Mouse (Mus musculus) CH12.LX (cell line): Measurements from ENCODE around the gene Sparcl1. TPM values are rescaled to one million over a fixed set of nuclear protein-coding genes. Genes with fewer than 3 reads are reported as not detected.

Source experiments
- DNase-seq: peaks from one replicate; pipeline ENCODE4 v3.0.0-alpha.2; 2013; ENCODE audit errors: extremely low read depth
- H3K27ac ChIP-seq: 2 replicates; pipeline ENCODE4 v1.5.1; 2012; ENCODE audit warnings: low read depth, mild to moderate bottlenecking, control low read depth, moderate library complexity; ENCODE audit not compliant: insufficient read depth
- H3K27me3 ChIP-seq: replicated peaks from 2 replicates; pipeline ENCODE3; 2012; ENCODE audit warnings: inconsistent platforms
- H3K36me3 ChIP-seq, 2 experiments: replicated peaks in 1 of 2; 2 replicates each; pipeline versions ENCODE3 to v1.6.1; 2012; ENCODE audit warnings: inconsistent platforms in 1 of 2, low read length in 1 of 2, mild to moderate bottlenecking in 1 of 2, mixed read lengths in 1 of 2, moderate library complexity in 1 of 2; ENCODE audit not compliant: control insufficient read depth in 1 of 2, insufficient read depth in 1 of 2
- H3K4me1 ChIP-seq, 2 experiments: 2 replicates each; pipeline ENCODE4 v1.6.1; 2012; ENCODE audit warnings: inconsistent platforms in 1 of 2, moderate library complexity in 1 of 2; ENCODE audit not compliant: insufficient read depth in 2 of 2, control insufficient read depth in 1 of 2
- H3K4me2 ChIP-seq: 2 replicates; pipeline ENCODE4 v1.6.1; 2012; ENCODE audit warnings: low read depth, mild to moderate bottlenecking, control low read depth; ENCODE audit not compliant: poor library complexity, insufficient read depth, severe bottlenecking
- H3K4me3 ChIP-seq, 3 experiments: fragments of 150-350 bp in 1 of 3; sonication (generic) in 1 of 3; replicated peaks in 1 of 3; 2 replicates each; pipeline versions ENCODE3 to v1.5.1; 2011 to 2012; ENCODE audit warnings: low read depth in 2 of 3, low read length in 2 of 3, mild to moderate bottlenecking in 2 of 3, moderate library complexity in 2 of 3, control low read depth in 1 of 3, improper control_type of control experiment in 1 of 3, inconsistent platforms in 1 of 3, mixed read lengths in 1 of 3; ENCODE audit not compliant: poor library complexity in 1 of 3
- H3K79me2 ChIP-seq: replicated peaks from 2 replicates; pipeline ENCODE4 v1.6.1; 2012; ENCODE audit warnings: mild to moderate bottlenecking, moderate library complexity; ENCODE audit not compliant: control insufficient read depth, poor library complexity, insufficient read depth, severe bottlenecking; ENCODE audit errors: extremely low read depth
- H3K9ac ChIP-seq: 2 replicates; pipeline ENCODE4 v1.6.1; 2012; ENCODE audit warnings: low read depth, mild to moderate bottlenecking, control low read depth, moderate library complexity; ENCODE audit not compliant: insufficient read depth
- H3K9me3 ChIP-seq: replicated peaks from 2 replicates; pipeline ENCODE3; 2012; ENCODE audit warnings: low read length, inconsistent platforms, mixed read lengths
- BHLHE40 ChIP-seq: IDR thresholded peaks from 2 replicates; pipeline ENCODE4 v1.6.1; 2011; ENCODE audit warnings: mild to moderate bottlenecking, low read depth, low read length, improper control_type of control experiment
- CHD1 ChIP-seq: IDR thresholded peaks from 2 replicates; pipeline ENCODE4 v1.6.1; 2012; ENCODE audit warnings: low read depth, low read length, improper control_type of control experiment, inconsistent platforms
- ETS1 ChIP-seq: conservative IDR thresholded peaks from 2 replicates; pipeline ENCODE4 v1.6.1; 2012; ENCODE audit warnings: low read depth, mild to moderate bottlenecking, inconsistent platforms, low read length, improper control_type of control experiment, moderate library complexity
- IRF4 ChIP-seq: IDR thresholded peaks from 2 replicates; pipeline ENCODE4 v1.6.1; 2014; ENCODE audit warnings: low read depth, mild to moderate bottlenecking, inconsistent platforms, low read length, improper control_type of control experiment
- JUN ChIP-seq: IDR thresholded peaks from 2 replicates; pipeline ENCODE4 v1.6.1; 2011; ENCODE audit warnings: low read depth, mild to moderate bottlenecking, low read length, improper control_type of control experiment, moderate library complexity; ENCODE audit not compliant: insufficient read depth
- MAX ChIP-seq: IDR thresholded peaks from 2 replicates; pipeline ENCODE4 v1.6.1; 2011; ENCODE audit warnings: low read length, improper control_type of control experiment
- MAZ ChIP-seq: IDR thresholded peaks from 2 replicates; pipeline ENCODE4 v1.6.1; 2012; ENCODE audit warnings: low read depth, mild to moderate bottlenecking, inconsistent platforms, low read length, improper control_type of control experiment, moderate library complexity
- MYC ChIP-seq: IDR thresholded peaks from 2 replicates; pipeline ENCODE4 v1.6.1; 2011; ENCODE audit warnings: low read depth, mild to moderate bottlenecking, improper control_type of control experiment, low read length
- POLR2AphosphoS2 ChIP-seq: IDR thresholded peaks from 2 replicates; pipeline ENCODE4 v1.6.1; 2011; ENCODE audit warnings: low read depth, low read length, improper control_type of control experiment
- RCOR1 ChIP-seq: conservative IDR thresholded peaks from 2 replicates; pipeline ENCODE4 v1.6.1; 2012; ENCODE audit warnings: low read depth, mild to moderate bottlenecking, inconsistent platforms, low read length, improper control_type of control experiment
- SMC3 ChIP-seq: IDR thresholded peaks from 2 replicates; pipeline ENCODE4 v1.6.1; 2011; ENCODE audit warnings: low read depth, low read length, improper control_type of control experiment
- USF1 ChIP-seq: IDR thresholded peaks from 2 replicates; pipeline ENCODE4 v1.6.1; 2014; ENCODE audit warnings: low read depth, mild to moderate bottlenecking, inconsistent platforms, low read length, improper control_type of control experiment
- ZC3H11A ChIP-seq: IDR thresholded peaks from 2 replicates; pipeline ENCODE4 v1.6.1; 2012; ENCODE audit warnings: low read depth, mild to moderate bottlenecking, inconsistent platforms, low read length, improper control_type of control experiment
- ZMIZ1 ChIP-seq: IDR thresholded peaks from 2 replicates; pipeline ENCODE4 v1.6.1; 2012; ENCODE audit warnings: low read depth, mild to moderate bottlenecking, inconsistent platforms, low read length, improper control_type of control experiment
- dilution Hi-C: fragments of 300-500 bp; cut with MboI; formaldehyde crosslinking; loops from 2 replicates; pipeline ENCODE4 v1.14.3; 2020; ENCODE audit warnings: low sequenced_read_pairs; ENCODE audit not compliant: extremely low pct_unique_long_range_greater_than_20kb, extremely low pct_ligation_motif_present
- in situ Hi-C: fragments of 300-500 bp; cut with MboI; formaldehyde crosslinking; loops from 3 replicates; pipeline ENCODE4 v1.14.3; 2019; ENCODE audit warnings: low sequenced_read_pairs, low pct_ligation_motif_present, low pct_unique_long_range_greater_than_20kb, mixed read lengths
- polyA plus RNA-seq: library from polyadenylated mRNA; unstranded; fragments of >175 nt; gene quantifications from 2 replicates; pipeline ENCODE4 v1.2.1, GENCODE M21; 2012; ENCODE audit warnings: low read depth; ENCODE audit not compliant: insufficient read length
- total RNA-seq, 2 experiments: library from RNA; depleted of rRNA; stranded (reverse); fragments of 300-350 nt in 1 of 2; fragments of >200 nt in 1 of 2; gene quantifications; 2 replicates each; pipeline ENCODE4 v1.2.3; 2012 to 2014

The Sparcl1 gene
- total RNA-seq (2012; rRNA removed), result not detected in 2 replicates
- total RNA-seq (2014; rRNA removed), result not detected in 2 replicates
- polyA plus RNA-seq, result not detected in 2 replicates

DNA sequence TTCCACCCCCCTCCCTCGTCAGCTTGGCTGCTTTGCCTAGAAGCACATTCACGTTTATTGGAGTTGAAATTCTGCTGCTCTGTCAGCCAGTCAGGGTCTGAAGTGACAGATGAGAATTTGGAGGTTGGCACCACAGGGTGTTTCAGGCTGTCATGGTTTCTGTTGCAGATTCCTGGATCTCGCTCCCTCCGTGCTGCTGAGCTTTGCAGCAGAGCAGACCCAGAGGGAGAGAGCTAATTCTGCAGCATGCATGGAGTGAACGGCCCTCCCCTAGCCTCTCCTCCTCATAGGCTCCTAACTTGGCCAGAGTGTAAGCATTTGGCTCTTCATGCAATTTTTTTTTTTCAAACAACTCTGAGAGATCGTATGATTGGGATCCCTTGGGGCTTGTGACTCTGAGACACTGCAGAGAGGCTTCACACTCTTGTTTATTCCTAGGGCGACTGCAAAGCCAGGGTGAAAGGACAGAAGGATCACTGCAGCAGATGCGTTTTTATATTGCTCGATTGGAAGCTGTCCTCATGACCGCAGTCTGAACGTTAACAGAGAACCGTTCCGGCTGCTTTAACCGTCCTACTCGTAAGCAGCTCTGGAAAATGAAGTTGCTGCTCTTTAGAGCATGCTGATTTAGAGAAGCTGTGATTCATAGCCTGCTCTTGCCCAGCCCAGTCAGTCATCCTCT, at the start of gene Sparcl1:
Gene Sparcl1 (minus strand): TSS at position 243 of the 682 bp plus-strand sequence.
- in situ Hi-C loops, result loop anchor here (25.0 kb wide), 1 partner anchor 224 kb away; the partner anchor contains the start of gene Mepe
- Histone ChIP-seq H3K27ac (no peak within 1 kb of the TSS), H3K79me2 (no peaks in the 10 kb centered on the region), H3K4me1 (peaks cover 0 to under 1% of the 10 kb centered on the region in 2 experiments; a peak in 1 of 4 replicates), H3K9me3 (no peaks in the 10 kb centered on the region), H3K9ac (no peak within 1 kb of the TSS), H3K27me3 (no peaks in the 10 kb centered on the region), H3K36me3 (no peaks in the 10 kb centered on the region), H3K4me3 (no peak within 1 kb of the TSS), H3K4me2 (no peak within 1 kb of the TSS)
- dilution Hi-C loops, result no loop called here
- DNase-seq, result no peak
- no peak for TF ChIP-seq MYC
- TF ChIP-seq ZC3H11A, result no peak
- no peak for TF ChIP-seq IRF4
- TF ChIP-seq ZMIZ1, result no peak
- TF ChIP-seq USF1, result no peak
- no peak for TF ChIP-seq BHLHE40
- TF ChIP-seq CHD1, result no peak
- no peak for TF ChIP-seq ETS1
- no peak for TF ChIP-seq MAX

- Histone ChIP-seq H3K9me3 (no peaks in the 10 kb centered on the region), H3K4me1 (peaks cover 7 to 16% of the 10 kb centered on the region in 2 experiments), H3K79me2 (no peaks in the 10 kb centered on the region), H3K27ac (no peak overlapping the region), H3K27me3 (no peaks in the 10 kb centered on the region), H3K36me3 (no peaks in the 10 kb centered on the region), H3K4me3 (no peak overlapping the region), H3K9ac (no peak overlapping the region), H3K4me2 (no peak overlapping the region)
- TF ChIP-seq JUN, result no peak
- TF ChIP-seq ZMIZ1, result no peak
- TF ChIP-seq POLR2AphosphoS2, result no peak
- TF ChIP-seq RCOR1, result no peak
- no peak for TF ChIP-seq SMC3
- no peak for TF ChIP-seq MAZ
- dilution Hi-C loops, result no loop called here
- DNase-seq, result no peak
- in situ Hi-C loops, result no loop called here
Observed at GRCm38 (mm10) chr5:104161390-104161789, 47.9 kb upstream of the Sparcl1 start.
